Mouse (Mus musculus) heart, adult 2 months (tissue): ENCODE results near the gene Iqschfp.

ENCODE experiments used
- CTCF ChIP-seq: fragments of 200-600 bp; IDR thresholded peaks from 2 replicates; pipeline ENCODE4 v1.8.1; 2022; ENCODE audit warnings: antibody characterized with exemption, mild to moderate bottlenecking, moderate library complexity
- EP300 ChIP-seq: fragments of 200-500 bp; IDR thresholded peaks from 2 replicates; pipeline ENCODE4 v1.6.1; 2011; ENCODE audit warnings: low read depth, low read length, control low read depth; ENCODE audit not compliant: insufficient read depth
- POLR2A ChIP-seq: fragments of 200-500 bp; IDR thresholded peaks from 2 replicates; pipeline ENCODE4 v1.6.1; 2011; ENCODE audit warnings: mild to moderate bottlenecking, low read depth, low read length, control low read depth; ENCODE audit not compliant: insufficient read depth

DNA sequence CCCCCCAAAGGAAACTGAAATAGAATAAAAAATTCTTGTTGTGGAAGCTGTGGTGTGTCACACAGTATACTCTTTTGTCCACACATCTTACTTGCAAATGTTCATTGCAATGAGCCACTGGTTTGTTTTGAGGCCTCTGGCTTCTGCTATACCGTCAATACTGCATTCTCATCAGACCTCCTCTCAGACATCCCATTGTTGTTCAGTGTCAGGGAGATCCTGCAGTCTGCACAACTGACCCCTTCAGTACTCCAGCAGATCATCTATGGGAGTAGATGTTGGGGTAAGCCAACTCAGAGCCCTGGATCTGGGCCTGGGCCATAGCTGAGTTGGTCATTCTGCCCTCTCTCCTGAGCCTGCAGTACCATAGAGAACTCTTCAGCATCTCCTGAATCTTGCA, 595.6 kb downstream of the Iqschfp start:
- TF ChIP-seq POLR2A (no peak), CTCF (no peak), EP300 (no peak)
